Mouse (Mus musculus) c-Kit-negative CD71-positive TER-119-positive erythroid progenitor cells, embryonic 14.5 days (primary cell): ENCODE measurements at regions not wholly inside any gene's neighbourhood (a gene's known extent, or its start where the extent isn't known, plus 50 kb on each side); places are given as distances from the start of the nearest gene placed in this dataset.

Experiments used
- DNase-seq: peaks from one replicate; pipeline ENCODE4 v3.0.0-alpha.2; 2013; ENCODE audit warnings: low read depth, low spot score

GRCm38 (mm10) chr11:44219971-44220370 lies 179.9 kb upstream of the Il12b start:
- no peak for DNase-seq

- DNase-seq = no peak
Measured at GRCm38 (mm10) chr11:44229996-44230395, 169.9 kb upstream of the Il12b start.

- DNase-seq = no peak
Measured at GRCm38 (mm10) chr11:44235456-44235855, 164.4 kb upstream of the Il12b start.

- DNase-seq = no peak
Measured at GRCm38 (mm10) chr11:44238051-44238450, 161.8 kb upstream of the Il12b start.

GRCm38 (mm10) chr11:44238598-44238997 lies 161.3 kb upstream of the Il12b start:
- no peak for DNase-seq

GRCm38 (mm10) chr11:44243184-44243583 lies 156.7 kb upstream of the Il12b start:
- no peak for DNase-seq

- DNase-seq = no peak
Measured at GRCm38 (mm10) chr11:44251821-44252220, 148.0 kb upstream of the Il12b start.

GRCm38 (mm10) chr11:44260376-44261111 lies 139.3 kb upstream of the Il12b start:
- DNase-seq = no peak

- no peak for DNase-seq
Measured at GRCm38 (mm10) chr11:44261657-44262056, 138.2 kb upstream of the Il12b start.

- DNase-seq = no peak
Measured at GRCm38 (mm10) chr11:44262571-44262970, 137.3 kb upstream of the Il12b start.

- DNase-seq = no peak
Measured at GRCm38 (mm10) chr11:44272268-44272667, 127.6 kb upstream of the Il12b start.

- no peak for DNase-seq
Measured at GRCm38 (mm10) chr11:44278521-44279208, 121.2 kb upstream of the Il12b start.

- no peak for DNase-seq
Measured at GRCm38 (mm10) chr11:44285961-44286360, 113.9 kb upstream of the Il12b start.

- no peak for DNase-seq
Measured at GRCm38 (mm10) chr11:44288825-44289224, 111.0 kb upstream of the Il12b start.

GRCm38 (mm10) chr11:44303786-44304185 lies 96.1 kb upstream of the Il12b start:
- no peak for DNase-seq

- no peak for DNase-seq
Measured at GRCm38 (mm10) chr11:44316061-44316460, 83.8 kb upstream of the Il12b start.

GRCm38 (mm10) chr11:44319136-44319535 lies 80.7 kb upstream of the Il12b start:
- DNase-seq = no peak

GRCm38 (mm10) chr11:44323314-44323713 lies 76.5 kb upstream of the Il12b start:
- DNase-seq = no peak

- no peak for DNase-seq
Measured at GRCm38 (mm10) chr11:44325066-44325465, 74.8 kb upstream of the Il12b start.

GRCm38 (mm10) chr11:44325525-44325924 lies 74.3 kb upstream of the Il12b start:
- no peak for DNase-seq

GRCm38 (mm10) chr11:44329503-44329902 lies 70.4 kb upstream of the Il12b start:
- no peak for DNase-seq

GRCm38 (mm10) chr11:44330438-44330837 lies 69.4 kb upstream of the Il12b start:
- no peak for DNase-seq
